Mouse (Mus musculus) liver, embryonic 13.5 days (tissue): ENCODE measurements around the gene Ggcx. TPM values are rescaled to one million over a fixed set of nuclear protein-coding genes. Genes with fewer than 3 reads are reported as not detected.
A peak's percentile ranks its signal among the peaks of the same experiment; 100 is the strongest.

ENCODE experiments used
- ATAC-seq: fragments of 200-750 bp; cut with Nextera tagmentation; 2 replicates; pipeline ENCODE4 v1.8.0; 2017; ENCODE audit warnings: low read depth, mild to moderate bottlenecking, moderate number of reproducible peaks, moderate library complexity
- DNase-seq: peaks from one replicate; pipeline ENCODE4 v3.0.0; 2022
- H3K27ac ChIP-seq: fragments of 300-500 bp; sonication (generic); 2 replicates; pipeline ENCODE4 v1.5.1; 2015; ENCODE audit warnings: moderate library complexity, mild to moderate bottlenecking, inconsistent platforms
- H3K27me3 ChIP-seq: fragments of 300-500 bp; sonication (generic); 2 replicates; pipeline ENCODE4 v1.6.1; 2015; ENCODE audit warnings: mild to moderate bottlenecking, inconsistent platforms
- H3K36me3 ChIP-seq: fragments of 300-500 bp; sonication (generic); 2 replicates; pipeline ENCODE4 v1.6.1; 2015; ENCODE audit warnings: mild to moderate bottlenecking, inconsistent platforms
- H3K4me1 ChIP-seq: fragments of 300-500 bp; sonication (generic); replicated peaks from 2 replicates; pipeline ENCODE4 v1.6.1; 2015; ENCODE audit warnings: inconsistent platforms
- H3K4me2 ChIP-seq: fragments of 300-500 bp; sonication (generic); 2 replicates; pipeline ENCODE4 v1.6.1; 2015; ENCODE audit warnings: inconsistent platforms, mild to moderate bottlenecking, moderate library complexity
- H3K4me3 ChIP-seq: fragments of 300-500 bp; sonication (generic); replicated peaks from 2 replicates; pipeline ENCODE4 v1.5.1; 2015; ENCODE audit warnings: mild to moderate bottlenecking, inconsistent platforms
- H3K9ac ChIP-seq: fragments of 300-500 bp; sonication (generic); 2 replicates; pipeline ENCODE4 v1.6.1; 2015; ENCODE audit warnings: mild to moderate bottlenecking, inconsistent platforms
- H3K9me3 ChIP-seq: fragments of 300-500 bp; sonication (generic); replicated peaks from 2 replicates; pipeline ENCODE4 v1.6.1; 2016; ENCODE audit warnings: inconsistent platforms
- WGBS: fragments of 180-500 bp; shearing (Covaris S2); methylation state at CpG from one replicate; pipeline ENCODE4 v1.1.7; 2015; ENCODE audit not compliant: insufficient replicate concordance; 5-methylcytosine and 5-hydroxymethylcytosine counted together
- polyA plus RNA-seq: library from polyadenylated mRNA; unstranded; fragments of >200 nt; fragmentation: Nextera tagmentation; extraction: Ambion mirVana; gene quantifications from 2 replicates; pipeline ENCODE4 v1.2.1, GENCODE M21; 2015

Ggcx gene
- 15.8 and 21.9 TPM in 2 replicates for polyA plus RNA-seq

- Histone ChIP-seq H3K27me3 (no peaks in the 10 kb centered on the region), H3K4me3 (peak within 1 kb of the TSS; percentile 66), H3K36me3 (peaks cover 19% of the 10 kb centered on the region), H3K27ac (peak within 1 kb of the TSS; percentile 66), H3K9ac (peak within 1 kb of the TSS; percentile 78), H3K9me3 (no peaks in the 10 kb centered on the region), H3K4me2 (peak within 1 kb of the TSS; percentile 74), H3K4me1 (peaks cover 44% of the 10 kb centered on the region)
- peak; percentile 91 for DNase-seq
- ATAC-seq: peak; percentile 85
- under 1% methylated on average over 33 of the region's 33 CpGs for WGBS
Observed at GRCm38 (mm10) chr6:72414076-72414756, at the start of gene Ggcx. TSS of gene Ggcx (plus strand) at chr6:72414308.

- Histone ChIP-seq H3K4me3 (no peak overlapping the region), H3K36me3 (peaks cover 28% of the 10 kb centered on the region), H3K4me1 (peaks cover 37% of the 10 kb centered on the region), H3K9ac (no peak overlapping the region), H3K9me3 (no peaks in the 10 kb centered on the region), H3K4me2 (no peak overlapping the region), H3K27ac (no peak overlapping the region), H3K27me3 (no peaks in the 10 kb centered on the region)
- no peak for DNase-seq
- no peak for ATAC-seq
- WGBS: 52% methylated on average over 6 of the region's 6 CpGs
Observed at GRCm38 (mm10) chr6:72364985-72365384, 49.1 kb upstream of the Ggcx start.

GRCm38 (mm10) chr6:72366304-72366703 is 47.8 kb upstream of the Ggcx start:
- H3K36me3 ChIP-seq: peaks cover 25% of the 10 kb centered on the region
- no peaks in the 10 kb centered on the region for H3K9me3 ChIP-seq
- WGBS: 69% methylated on average over 3 of the region's 3 CpGs
- H3K9ac ChIP-seq: no peak overlapping the region
- DNase-seq: no peak
- H3K4me1 ChIP-seq: peaks cover 37% of the 10 kb centered on the region
- ATAC-seq: no peak
- H3K4me2 ChIP-seq: no peak overlapping the region
- H3K27me3 ChIP-seq: no peaks in the 10 kb centered on the region
- no peak overlapping the region for H3K4me3 ChIP-seq
- no peak overlapping the region for H3K27ac ChIP-seq

DNA sequence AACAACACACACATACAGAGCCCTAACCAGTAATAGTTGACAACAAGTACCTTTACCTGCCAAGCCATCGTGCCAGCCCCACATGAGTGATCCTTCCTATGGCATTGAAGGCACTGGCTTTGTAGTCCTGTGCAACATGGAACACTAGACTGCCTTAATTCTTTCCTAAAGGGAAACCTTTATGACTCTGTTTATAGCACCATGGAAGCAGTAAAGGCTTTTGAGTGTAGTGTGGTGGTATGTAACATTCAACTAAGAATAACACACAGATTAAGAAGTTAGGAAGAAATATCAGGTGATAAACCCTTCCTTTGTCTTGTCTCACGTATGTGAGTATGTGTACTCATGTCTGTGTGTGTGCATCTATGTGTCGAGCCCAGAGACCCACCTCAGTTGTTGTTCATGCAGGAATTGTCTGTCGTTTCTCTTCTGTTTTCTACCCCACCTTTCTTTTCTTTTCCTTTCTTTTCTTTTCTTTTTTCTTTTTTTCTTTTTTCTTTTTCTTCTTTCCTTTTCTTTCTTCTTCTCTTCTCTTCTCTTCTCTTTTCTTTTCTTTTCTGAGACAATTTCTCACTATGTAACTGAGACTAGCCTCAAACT is 47.2 kb upstream of the Ggcx start, which contains the start of gene Rnf181:
TSS of gene Rnf181 (minus strand) at position 113 of the 600 bp plus-strand sequence.
- Histone ChIP-seq H3K9ac (no peak within 1 kb of the TSS), H3K4me3 (no peak within 1 kb of the TSS), H3K4me1 (peaks cover 37% of the 10 kb centered on the region), H3K9me3 (no peaks in the 10 kb centered on the region), H3K27ac (no peak within 1 kb of the TSS), H3K27me3 (no peaks in the 10 kb centered on the region), H3K4me2 (no peak within 1 kb of the TSS), H3K36me3 (peaks cover 25% of the 10 kb centered on the region)
- WGBS: 69% methylated on average over 4 of the region's 4 CpGs
- ATAC-seq (no peak), DNase-seq (no peak)

- no peak overlapping the region for H3K4me2 ChIP-seq
- no peaks in the 10 kb centered on the region for H3K27me3 ChIP-seq
- WGBS: 74% methylated on average over 4 of the region's 4 CpGs
- H3K4me1 ChIP-seq: peaks cover 42% of the 10 kb centered on the region
- ATAC-seq (no peak), DNase-seq (no peak)
- no peak overlapping the region for H3K9ac ChIP-seq
- H3K27ac ChIP-seq: no peak overlapping the region
- H3K36me3 ChIP-seq: peaks cover 25% of the 10 kb centered on the region
- no peaks in the 10 kb centered on the region for H3K9me3 ChIP-seq
- no peak overlapping the region for H3K4me3 ChIP-seq
Observed at GRCm38 (mm10) chr6:72367460-72367974, 46.6 kb upstream of the Ggcx start.

DNA sequence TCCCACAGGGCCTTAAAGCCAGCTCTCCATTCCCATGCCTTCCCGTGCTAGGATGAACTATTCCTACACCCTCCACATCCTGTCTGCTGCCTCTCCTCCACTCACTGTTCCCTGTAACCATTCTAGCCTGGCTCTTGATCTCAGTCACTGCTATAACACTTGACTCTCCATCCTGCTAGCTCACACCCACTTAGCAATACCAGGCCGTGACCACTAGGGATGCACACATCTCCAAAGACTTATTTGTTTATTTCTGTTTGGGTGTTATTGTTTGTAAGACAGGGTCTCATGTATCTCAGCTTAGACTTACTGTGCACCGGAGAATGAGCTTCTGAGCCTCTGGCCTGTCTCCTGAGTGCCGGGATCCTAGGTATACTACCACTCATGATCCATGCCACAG is 44.6 kb upstream of the Ggcx start:
- H3K9me3 ChIP-seq: no peaks in the 10 kb centered on the region
- H3K4me2 ChIP-seq: no peak overlapping the region
- peaks cover 25% of the 10 kb centered on the region for H3K36me3 ChIP-seq
- no peaks in the 10 kb centered on the region for H3K27me3 ChIP-seq
- H3K27ac ChIP-seq: peak overlapping the region; percentile 40; the same call in 1 of the 2 replicates
- ATAC-seq (no peak), DNase-seq (no peak)
- H3K4me1 ChIP-seq: peaks cover 50% of the 10 kb centered on the region
- WGBS: 75% methylated on average over 4 of the region's 4 CpGs
- no peak overlapping the region for H3K4me3 ChIP-seq
- no peak overlapping the region for H3K9ac ChIP-seq

DNA sequence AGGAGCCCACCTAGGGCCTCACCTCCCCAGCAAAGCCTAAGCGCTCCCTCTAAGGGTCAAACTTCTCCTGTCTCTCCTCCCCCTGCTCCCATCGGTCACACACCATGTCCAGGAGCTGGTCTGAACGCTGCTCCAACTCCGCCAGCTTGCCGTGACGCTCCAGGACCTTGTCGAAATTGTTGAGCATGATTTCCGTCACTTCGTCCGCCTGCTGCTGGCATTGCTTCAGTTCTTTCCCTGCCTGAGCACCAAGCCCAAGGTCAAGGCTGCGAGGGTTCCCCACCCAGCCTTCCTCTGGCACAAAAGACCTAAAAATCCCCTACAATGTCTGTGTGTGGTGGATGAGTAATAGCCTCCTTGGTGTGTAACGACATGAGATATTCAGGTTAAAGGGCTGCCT is 44.0 kb upstream of the Ggcx start:
- H3K4me1 ChIP-seq: peaks cover 56% of the 10 kb centered on the region
- no peaks in the 10 kb centered on the region for H3K27me3 ChIP-seq
- no peak overlapping the region for H3K4me3 ChIP-seq
- no peaks in the 10 kb centered on the region for H3K9me3 ChIP-seq
- H3K27ac ChIP-seq: peak overlapping the region; percentile 50; the same call in 1 of the 2 replicates
- H3K4me2 ChIP-seq: no peak overlapping the region
- WGBS: 78% methylated on average over 12 of the region's 12 CpGs
- ATAC-seq (no peak), DNase-seq (no peak)
- peaks cover 25% of the 10 kb centered on the region for H3K36me3 ChIP-seq
- no peak overlapping the region for H3K9ac ChIP-seq

GRCm38 (mm10) chr6:72371147-72371546 is 43.0 kb upstream of the Ggcx start:
- Histone ChIP-seq H3K27ac (peak overlapping the region; percentile 50), H3K9me3 (no peaks in the 10 kb centered on the region), H3K4me1 (peaks cover 66% of the 10 kb centered on the region), H3K4me2 (no peak overlapping the region), H3K4me3 (no peak overlapping the region), H3K36me3 (peaks cover 25% of the 10 kb centered on the region), H3K9ac (no peak overlapping the region; the same call in 1 of the 2 replicates), H3K27me3 (no peaks in the 10 kb centered on the region)
- DNase-seq: no peak
- no peak for ATAC-seq
- 63% methylated on average over 5 of the region's 5 CpGs for WGBS

GRCm38 (mm10) chr6:72371571-72371970 is 42.5 kb upstream of the Ggcx start:
- 50% methylated on average over 1 of the region's 1 CpGs for WGBS
- no peaks in the 10 kb centered on the region for H3K27me3 ChIP-seq
- peaks cover 71% of the 10 kb centered on the region for H3K4me1 ChIP-seq
- peak overlapping the region; percentile 50; the same call in 1 of the 2 replicates for H3K27ac ChIP-seq
- no peak overlapping the region for H3K4me2 ChIP-seq
- no peaks in the 10 kb centered on the region for H3K9me3 ChIP-seq
- peaks cover 25% of the 10 kb centered on the region for H3K36me3 ChIP-seq
- DNase-seq: no peak
- no peak overlapping the region; the same call in 1 of the 2 replicates for H3K9ac ChIP-seq
- ATAC-seq: no peak
- no peak overlapping the region for H3K4me3 ChIP-seq

- peaks cover 86% of the 10 kb centered on the region for H3K4me1 ChIP-seq
- peaks cover 23% of the 10 kb centered on the region for H3K36me3 ChIP-seq
- H3K9me3 ChIP-seq: no peaks in the 10 kb centered on the region
- H3K4me2 ChIP-seq: no peak overlapping the region
- ATAC-seq: no peak
- H3K4me3 ChIP-seq: no peak overlapping the region
- H3K9ac ChIP-seq: no peak overlapping the region
- H3K27ac ChIP-seq: no peak overlapping the region
- DNase-seq: no peak
- no peaks in the 10 kb centered on the region for H3K27me3 ChIP-seq
- WGBS: 81% methylated on average over 4 of the region's 4 CpGs
Observed at GRCm38 (mm10) chr6:72373184-72373583, 40.9 kb upstream of the Ggcx start.

GRCm38 (mm10) chr6:72374206-72374605 is 39.9 kb upstream of the Ggcx start:
- DNase-seq (no peak), ATAC-seq (peak; percentile 39; the same call in 1 of the 2 replicates)
- Histone ChIP-seq H3K9ac (peak overlapping the region; percentile 31; the same call in 1 of the 2 replicates), H3K4me1 (peaks cover 96% of the 10 kb centered on the region), H3K27me3 (no peaks in the 10 kb centered on the region), H3K4me3 (no peak overlapping the region), H3K4me2 (peak overlapping the region; percentile 51), H3K9me3 (no peaks in the 10 kb centered on the region), H3K36me3 (peaks cover 14% of the 10 kb centered on the region), H3K27ac (peak overlapping the region; percentile 64)
- 44% methylated on average over 7 of the region's 7 CpGs for WGBS
